Mouse (Mus musculus) urinary bladder, adult 18-20 months (tissue): ENCODE measurements around the gene Lrrn4cl.
"Not testable (repeated sequence)": the region's sequence is repeated elsewhere in the genome, so short reads cannot be mapped to it uniquely, and the experiment has no call there.

ENCODE experiments used
- DNase-seq, 2 experiments: peaks; one replicate each; pipeline ENCODE4 v3.0.0; 2022; ENCODE audit warnings: low spot score in 2 of 2, mixed read lengths in 2 of 2

Gene Lrrn4cl

DNA sequence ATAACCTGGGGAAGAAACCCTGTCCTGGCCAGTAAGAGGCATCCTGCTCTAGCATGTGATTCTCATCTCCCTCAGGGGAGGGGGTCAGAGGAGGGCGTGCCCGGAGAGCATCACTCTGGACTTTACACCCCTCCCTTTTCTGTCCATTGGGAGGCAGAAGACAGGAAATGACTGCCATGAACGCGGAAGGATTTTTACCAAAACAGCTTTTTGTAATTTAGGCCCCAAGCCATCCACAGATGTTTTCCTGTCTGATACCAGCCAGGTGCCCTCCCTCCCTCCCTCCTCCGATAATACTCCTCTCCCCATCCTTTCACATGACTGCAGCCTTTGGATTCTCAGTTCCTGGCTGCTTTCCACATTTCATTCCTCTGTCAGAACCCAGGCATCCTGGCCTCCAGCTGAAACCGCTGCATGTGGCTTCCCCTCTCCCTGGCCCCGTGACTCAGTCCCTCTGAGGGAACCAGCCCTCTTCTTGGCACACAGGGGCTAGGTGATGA, at the start of gene Lrrn4cl:
TSS of gene Lrrn4cl (plus strand) at position 367 of the 500 bp plus-strand sequence.
- peak in 1 of 2 experiments; percentile 58 for DNase-seq

DNA sequence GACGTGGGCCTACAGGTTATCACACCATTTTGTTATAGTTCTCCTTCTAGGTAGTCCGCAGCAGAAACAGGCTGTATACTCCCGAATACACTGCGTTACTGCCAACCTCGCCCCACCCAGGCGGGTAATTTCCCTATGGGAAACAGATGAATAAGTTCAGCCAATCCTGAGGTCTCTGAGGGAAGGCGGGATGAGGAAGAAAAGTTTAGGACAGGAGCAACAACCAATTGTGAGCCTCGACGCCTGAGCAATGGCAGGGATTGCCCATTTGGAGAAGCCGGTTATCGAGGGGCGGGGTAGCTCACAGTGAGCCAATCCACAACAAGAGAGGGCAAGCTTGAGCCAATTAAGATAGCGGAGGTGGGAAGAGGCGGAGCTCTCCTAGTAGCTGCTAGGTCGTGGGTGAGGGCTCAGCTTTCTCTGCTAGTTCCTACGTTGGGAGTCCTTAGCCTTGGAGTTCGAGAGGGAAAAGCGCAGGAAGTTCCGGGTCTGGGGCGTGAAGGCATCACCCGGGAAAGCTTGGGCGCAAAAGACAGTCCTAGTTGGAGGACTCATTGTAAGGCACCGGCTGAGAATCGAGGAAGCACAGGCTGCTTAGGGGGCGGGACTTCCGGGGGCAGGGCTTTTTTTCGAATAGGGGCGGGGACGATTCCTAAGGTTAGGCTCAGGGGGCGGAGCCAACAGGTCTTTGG, 48.3 kb upstream of the Lrrn4cl start, which contains the start of gene Zbtb3:
TSS of gene Zbtb3 (plus strand) at position 426 of the 692 bp plus-strand sequence.
- peak; percentile 81 to 94 for DNase-seq

DNA sequence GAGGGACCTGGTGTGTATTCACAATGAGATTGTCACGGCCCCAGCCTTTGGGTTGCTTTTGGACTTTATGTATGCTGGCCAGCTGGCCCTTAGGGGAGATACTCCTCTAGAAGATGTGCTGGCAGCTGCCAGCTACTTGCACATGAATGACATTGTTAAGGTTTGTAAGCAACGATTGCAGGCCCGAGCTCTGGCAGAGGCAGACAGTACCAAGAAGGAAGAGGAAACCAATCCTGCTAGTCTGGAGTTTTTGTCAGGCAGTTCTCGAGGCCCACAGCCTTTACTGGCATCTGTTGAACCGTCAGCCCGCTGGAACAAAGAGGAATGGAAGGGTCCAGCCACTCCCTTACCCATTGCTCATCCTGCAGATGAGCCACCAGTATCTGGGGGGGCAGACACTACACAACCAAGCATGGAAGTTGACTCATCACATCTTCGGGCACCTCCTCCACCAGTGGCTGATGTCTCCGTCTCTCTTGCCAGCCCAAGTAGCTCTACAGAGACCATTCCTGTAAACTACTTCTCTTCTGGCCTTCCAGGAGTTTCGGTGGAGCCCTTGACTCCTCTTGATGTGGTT, 47.3 kb upstream of the Lrrn4cl start:
- no peak for DNase-seq

DNA sequence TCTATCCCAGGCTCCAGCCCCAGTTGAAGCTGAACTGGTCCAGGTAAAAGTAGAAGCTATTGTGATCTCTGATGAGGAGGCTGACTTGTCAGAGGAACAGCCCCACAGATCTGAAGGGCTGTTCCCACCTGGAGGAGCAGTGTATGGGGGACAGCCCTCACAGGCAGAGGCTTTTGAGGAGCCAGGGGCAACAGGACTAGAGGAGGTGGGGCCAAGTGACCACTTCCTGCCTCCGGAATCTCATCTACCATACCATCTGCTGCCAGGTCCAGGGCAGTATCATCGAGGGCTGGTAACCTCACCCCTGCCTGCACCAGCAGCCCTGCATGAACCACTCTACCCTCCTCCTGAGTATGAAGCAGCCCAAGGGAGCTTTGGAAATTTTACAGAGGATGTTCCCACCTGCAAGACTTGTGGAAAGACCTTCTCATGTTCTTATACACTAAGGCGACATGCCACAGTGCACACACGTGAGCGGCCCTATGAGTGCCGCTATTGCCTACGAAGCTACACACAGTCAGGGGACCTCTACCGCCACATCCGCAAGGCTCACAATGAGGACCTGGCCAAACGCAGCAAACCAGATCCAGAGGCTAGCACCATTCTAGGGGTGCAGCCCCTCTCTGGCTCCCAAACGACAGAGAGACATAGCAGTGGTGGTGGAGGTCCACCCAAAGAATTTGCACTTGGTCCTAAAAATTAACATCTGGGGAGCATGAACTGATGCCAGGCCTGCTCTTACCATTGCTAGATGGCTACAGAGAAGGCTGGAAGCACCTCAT, 46.5 kb upstream of the Lrrn4cl start:
- DNase-seq, result no peak

DNA sequence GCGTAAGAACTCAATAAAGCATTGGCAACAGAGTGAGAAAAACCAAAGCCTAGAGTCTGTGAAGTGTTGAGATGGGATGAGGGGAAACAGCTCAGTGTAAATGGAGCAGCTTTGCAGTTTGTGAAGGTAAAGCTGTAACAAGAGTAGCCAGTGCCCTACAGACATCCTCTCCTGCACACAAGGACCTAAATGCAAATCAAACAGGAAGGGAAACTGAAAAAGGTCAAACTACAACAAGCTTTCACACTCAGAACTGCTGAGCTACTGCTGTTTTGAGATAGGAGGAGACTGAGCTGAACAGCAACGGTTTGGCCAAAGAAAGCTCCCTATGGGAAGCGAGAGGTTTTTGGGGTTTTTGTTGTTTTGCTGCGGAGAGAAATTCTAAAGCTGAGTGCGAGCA, 43.8 kb upstream of the Lrrn4cl start:
- no peak for DNase-seq

DNA sequence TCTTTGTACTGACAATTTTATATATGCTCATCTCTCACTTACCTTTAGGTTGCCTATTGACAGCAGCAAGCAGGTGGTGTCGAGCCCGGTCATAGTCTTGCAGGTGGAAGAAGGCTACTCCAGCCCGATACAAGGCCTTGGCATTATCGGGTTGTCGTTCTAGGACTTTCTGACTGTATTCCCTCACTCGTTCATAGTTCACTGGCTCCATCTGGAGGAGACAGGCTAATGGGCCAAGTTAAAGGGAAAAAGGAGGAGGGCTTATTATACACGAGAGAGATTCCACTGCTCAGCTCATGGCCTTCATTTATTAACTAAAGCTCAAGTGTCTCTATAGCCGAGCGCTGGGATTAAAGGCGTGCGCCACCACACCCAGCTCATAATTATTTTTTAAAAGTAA, 34.8 kb upstream of the Lrrn4cl start:
- no peak for DNase-seq

DNA sequence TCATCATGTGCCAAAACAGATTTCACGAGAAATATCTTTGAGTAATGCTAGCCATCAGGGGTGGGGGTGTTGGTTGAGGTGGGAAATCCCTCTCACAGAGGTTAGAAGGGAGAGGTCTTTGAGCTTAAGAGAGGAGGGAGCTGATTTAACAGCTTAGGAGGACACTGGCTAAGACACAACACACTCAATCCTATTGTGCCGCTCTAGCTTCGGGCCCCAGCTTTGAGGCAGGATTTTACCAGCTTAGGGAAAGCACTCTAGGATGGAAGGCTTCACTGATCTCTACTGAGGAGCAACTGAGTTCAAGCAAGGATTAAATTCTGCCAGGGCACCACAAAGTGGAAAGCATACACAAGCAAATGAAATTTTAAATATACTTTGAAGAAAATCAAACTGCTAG, 33.6 kb upstream of the Lrrn4cl start:
- DNase-seq, result no peak

DNA sequence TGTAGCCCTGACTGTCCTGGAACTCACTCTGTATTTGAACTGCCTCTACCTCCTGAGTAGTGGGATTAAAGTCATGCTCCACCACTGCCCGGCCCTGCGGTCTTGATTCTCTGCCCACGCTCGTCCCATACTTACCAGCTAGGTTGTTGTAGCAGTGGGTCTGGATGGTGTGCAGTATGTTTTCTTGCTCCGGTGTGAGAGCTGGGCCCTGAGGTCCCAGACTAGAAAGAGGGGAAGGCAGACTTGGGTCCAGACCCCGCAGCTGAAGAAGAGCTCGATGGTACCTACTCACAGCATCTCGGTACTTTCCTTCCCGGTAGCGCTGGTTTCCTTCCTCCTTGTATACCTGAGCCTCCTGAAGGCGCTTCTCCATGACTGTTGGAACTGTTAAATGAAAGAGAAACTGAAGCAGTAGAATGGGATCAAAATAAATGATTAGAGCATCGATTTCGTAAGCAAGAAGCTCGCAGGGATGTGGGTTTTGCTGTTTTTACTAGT, 32.2 kb upstream of the Lrrn4cl start:
- DNase-seq, result no peak

DNA sequence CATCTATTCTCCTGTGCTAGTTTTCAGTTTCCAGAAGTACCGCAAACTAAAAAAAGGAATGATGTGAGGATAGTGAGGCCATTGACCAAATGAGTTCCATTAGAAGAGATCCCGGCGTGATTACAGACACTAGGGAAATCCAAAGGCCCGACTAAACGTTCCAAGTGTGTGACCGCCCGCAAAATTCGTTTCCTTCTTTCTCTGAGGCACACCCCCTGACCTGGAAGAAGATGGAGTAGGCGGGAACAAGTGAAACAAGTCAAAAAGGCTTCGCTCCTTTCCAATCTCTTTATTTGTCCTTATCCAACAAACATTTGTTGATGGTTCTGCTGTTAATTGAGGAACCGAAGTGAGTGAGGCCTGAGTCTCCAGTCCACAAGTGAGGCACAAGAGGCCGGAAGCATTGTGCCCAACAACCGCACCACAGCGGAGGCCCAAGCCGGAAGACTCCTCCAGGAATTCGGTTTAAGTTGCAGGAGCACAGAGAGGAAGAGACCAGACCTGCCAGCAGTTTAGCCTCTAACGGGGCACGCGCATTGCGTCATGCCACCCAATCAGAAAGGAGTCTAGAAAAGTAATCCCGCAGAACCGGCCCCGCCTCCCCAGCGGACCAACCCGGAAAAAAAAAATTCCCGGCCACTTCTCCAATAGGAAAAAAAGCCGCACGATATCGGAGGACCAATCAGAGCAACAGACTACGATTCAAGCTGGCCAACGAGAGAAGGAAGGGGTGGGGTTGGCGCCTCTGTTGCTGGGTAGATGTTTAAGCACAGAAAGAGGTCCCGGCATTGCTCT, 31.6 kb upstream of the Lrrn4cl start, which contains the start of gene Ttc9c:
TSS of gene Ttc9c (minus strand) at position 533 of the 795 bp plus-strand sequence.
- peak; percentile 84 to 96 for DNase-seq

DNA sequence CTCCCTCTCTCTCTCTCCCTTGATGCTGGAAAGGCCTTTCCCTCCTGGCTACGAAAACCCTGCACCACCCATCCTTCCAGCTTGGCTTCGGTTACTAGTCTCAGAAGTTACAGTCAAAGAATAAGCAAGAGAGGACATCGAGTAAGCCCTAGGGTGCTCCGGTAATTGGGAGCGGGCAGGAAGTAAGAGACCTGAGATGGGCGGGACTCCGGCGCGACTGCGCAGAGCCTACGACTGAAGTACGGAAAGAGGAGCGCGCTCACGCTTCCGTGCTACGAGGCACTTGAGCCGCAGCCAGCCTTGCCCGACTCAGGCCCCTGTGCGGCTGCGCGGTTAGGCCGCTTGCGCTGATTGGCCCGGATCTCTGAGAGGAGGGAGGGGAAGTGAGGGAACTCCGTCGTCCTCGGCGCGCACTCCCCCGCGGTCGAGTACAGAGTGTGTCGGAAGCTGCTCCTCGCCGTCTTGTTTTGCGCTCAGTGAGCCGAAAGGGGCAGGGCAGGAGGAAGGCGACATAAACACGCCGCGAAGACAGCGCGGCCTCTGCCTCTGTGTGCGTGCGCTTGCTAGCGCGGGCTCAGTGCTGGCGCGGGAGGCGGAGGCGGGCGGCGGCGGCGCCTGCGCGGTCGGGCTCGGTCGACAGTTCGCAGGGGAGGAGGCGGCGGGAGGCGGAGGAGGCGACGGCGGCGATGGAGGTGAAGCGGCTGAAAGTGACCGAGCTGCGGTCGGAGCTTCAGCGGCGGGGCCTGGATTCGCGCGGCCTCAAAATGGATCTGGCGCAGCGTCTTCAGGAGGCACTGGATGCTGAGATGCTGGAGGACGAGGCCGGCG, 30.8 kb upstream of the Lrrn4cl start, which contains the start of gene Hnrnpul2:
TSS of gene Hnrnpul2 (plus strand) at position 415 of the 828 bp plus-strand sequence.
- peak; percentile 94 to 98 for DNase-seq

DNA sequence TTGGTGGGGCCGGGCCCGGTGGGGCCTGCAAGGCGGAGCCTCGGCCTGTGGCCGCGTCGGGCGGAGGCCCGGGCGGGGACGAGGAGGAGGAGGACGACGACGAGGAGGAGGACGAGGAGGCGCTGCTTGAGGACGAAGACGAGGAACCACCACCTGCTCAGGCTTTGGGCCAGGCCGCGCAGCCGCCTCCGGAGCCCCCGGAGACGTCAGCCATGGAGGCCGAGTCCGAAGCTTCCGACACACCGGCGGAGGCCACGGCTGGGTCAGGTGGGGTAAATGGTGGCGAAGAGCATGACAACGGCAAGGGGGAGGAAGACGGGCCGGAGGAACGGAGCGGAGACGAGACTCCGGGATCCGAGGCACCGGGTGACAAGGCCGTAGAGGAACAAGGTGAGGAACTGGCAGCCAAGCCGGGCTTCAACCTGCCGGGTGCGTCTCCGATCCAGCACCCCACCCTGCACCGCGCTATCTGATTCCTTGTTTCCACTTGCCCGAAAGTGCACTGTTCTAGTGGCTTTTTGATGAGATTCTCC, 30.1 kb upstream of the Lrrn4cl start:
- peak in 1 of 2 experiments; percentile 22 for DNase-seq

DNA sequence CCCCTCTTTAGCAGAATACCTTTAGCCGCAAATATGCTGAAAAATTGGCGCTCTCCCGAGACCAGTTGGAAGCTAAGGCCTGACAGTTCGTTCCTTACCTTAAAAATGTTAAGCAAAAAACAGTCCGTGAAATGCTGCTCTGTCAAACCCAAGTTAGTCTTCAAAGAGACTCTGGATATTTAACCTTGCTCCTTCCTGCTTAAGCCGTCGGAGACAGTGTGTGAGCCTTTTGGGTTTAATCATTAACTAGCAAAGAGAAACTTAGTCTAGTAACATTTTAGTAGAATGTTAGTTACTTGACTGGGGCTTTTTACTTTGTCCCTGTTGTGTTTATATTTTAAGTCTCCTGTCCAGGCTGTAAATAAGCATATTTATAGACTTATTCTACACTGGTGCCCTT, 29.4 kb upstream of the Lrrn4cl start:
- no peak for DNase-seq

DNA sequence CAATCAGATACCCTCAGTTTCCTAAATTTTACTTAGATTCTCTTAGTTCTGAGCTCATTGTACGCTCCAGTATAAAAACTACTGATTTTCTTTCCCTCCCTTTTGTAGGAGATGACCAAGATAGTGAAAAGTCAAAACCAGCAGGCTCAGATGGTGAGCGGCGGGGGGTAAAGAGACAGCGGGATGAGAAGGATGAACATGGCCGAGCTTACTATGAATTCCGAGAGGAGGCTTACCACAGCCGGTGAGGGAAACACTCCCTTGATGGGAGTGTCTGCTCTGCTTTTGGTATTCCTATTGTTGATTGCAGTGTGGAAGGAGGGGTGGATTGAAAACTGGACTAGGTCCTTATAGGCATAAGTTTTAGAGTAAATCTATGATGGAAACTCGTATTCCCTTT, 27.9 kb upstream of the Lrrn4cl start:
- DNase-seq, result no peak

DNA sequence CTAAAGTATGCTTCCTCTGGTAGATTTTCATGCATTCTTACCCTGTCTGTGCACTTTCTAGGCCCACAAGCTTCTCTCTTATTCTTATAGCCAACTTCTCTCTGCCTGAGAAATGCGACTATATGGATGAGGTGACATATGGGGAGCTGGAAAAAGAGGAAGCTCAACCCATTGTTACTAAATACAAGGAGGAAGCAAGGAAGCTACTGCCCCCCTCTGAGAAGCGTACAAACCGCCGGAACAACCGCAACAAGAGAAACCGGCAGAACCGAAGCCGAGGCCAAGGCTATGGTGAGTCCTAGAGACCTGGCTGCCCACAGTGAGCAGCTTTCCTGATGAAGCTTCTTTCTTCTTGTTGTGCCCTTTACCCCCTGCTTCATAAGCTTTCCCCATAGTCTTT, 20.9 kb upstream of the Lrrn4cl start, which contains the start of gene AC129217.1:
TSS of gene AC129217.1 (plus strand) at position 114 of the 400 bp plus-strand sequence.
- no peak for DNase-seq

DNA sequence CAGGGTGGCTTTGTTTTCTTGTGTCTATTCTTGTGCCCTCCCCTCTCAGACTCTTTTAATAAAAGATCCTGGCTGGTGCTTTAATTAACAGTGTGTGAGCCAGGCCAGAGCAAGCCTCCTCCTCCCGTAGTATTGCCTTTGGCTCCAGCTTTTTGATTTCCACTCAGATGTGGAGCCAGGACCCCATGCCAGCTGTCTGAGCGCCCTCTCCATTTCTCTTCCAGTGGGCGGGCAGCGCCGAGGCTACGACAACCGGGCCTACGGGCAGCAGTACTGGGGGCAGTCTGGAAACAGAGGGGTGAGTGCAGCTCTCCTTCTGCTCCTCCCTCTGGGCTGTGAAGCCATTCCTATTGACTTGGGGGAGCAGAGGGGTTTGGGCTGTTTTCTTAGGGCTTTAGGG, 19.9 kb upstream of the Lrrn4cl start:
- DNase-seq, result no peak

DNA sequence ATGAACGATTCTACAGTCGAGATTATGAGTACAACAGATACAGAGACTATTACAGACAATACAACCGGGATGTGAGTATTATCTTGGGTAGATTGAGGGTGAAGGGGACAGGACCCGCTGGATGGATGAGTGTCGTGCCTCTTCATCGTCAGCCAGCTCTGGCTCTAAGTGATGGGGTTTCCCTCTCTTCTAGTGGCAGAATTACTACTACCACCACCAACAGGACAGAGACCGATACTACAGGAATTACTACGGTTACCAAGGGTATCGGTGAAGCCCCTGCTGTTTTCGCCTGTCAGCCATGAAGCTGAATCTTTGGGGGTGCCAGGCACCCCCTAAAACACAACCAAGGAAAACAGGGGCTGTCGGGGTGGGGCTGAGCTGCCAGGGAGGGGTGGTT, 19.3 kb upstream of the Lrrn4cl start:
- no peak for DNase-seq

DNA sequence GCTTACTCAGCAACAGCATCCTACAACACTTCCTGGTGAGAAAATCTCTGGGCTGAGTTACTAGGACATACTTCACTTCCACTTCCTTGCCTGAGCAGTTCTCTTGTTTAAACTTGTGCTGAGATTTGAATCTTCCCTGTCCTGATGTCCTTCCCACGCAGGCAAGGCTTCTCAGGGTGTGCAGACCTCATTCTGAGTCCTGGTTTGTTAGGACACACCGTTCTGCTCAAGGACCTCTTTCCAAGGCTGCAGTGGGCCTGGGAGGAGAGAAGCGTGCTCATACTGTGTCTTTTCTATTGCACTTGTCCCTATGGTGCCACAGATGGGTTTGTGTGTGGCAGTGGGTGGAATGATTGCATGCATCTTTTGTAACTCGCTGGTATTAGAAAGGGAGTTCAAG, 17.6 kb upstream of the Lrrn4cl start:
- DNase-seq, result no peak

DNA sequence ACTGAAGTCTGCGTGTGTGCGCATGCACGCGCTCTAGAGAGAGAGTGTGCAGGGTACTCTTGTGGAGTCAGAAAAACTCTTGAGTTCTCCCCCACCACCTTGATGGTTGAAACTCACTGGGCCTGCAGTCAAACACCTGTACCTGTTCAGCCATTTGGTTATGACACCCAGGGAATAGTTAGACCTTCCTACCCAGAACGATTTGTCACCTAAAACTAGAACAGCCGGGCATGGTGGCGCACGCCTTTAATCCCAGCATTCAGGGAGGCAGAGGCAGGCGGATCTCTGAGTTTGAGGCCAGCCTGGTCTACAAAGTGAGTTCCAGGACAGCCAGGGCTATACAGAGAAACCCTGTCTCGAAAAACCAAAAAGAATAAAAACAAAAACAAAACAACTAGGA, 14.2 kb upstream of the Lrrn4cl start:
- not testable (repeated sequence) for DNase-seq

DNA sequence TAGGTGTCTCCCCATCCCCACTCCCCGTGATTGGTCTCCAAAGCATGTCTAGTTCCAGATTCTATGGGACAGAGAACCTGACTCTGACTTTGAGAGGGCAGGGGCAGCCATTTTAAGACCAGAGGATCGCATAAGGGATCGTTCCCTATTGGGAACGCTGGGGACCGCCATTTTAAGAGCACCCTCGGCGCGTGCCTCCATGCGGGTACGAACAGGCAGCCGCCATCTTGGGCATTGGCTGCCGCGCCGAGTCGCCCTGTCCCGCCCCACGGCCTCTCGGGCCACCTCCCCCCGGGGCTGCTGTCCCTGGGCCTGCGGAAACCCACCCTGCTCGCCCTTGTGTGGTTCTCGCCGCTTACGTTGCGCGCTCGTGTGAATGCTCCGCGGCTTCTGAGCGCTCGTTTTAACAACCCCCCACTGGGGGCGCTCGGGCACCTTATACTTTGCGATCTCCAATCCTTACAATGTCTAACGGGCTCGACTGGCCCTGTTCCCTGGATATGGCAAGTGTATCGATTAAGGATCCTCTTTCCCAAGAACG, 13.2 kb upstream of the Lrrn4cl start, which contains the start of gene Bscl2:
TSS of gene Bscl2 (plus strand) at position 217 of the 541 bp plus-strand sequence.
- peak; percentile 56 to 82 for DNase-seq
